Mouse (Mus musculus) cerebellum, adult 2 months (tissue): ENCODE data around the gene Slc5a11.

Source experiments
- CTCF ChIP-seq: fragments of 200-500 bp; IDR thresholded peaks from 2 replicates; pipeline ENCODE4 v1.5.1; 2011; ENCODE audit warnings: low read depth, mild to moderate bottlenecking, control low read depth, low read length, moderate library complexity, borderline replicate concordance; ENCODE audit not compliant: insufficient read depth
- POLR2A ChIP-seq: fragments of 200-500 bp; IDR thresholded peaks from 2 replicates; pipeline ENCODE4 v1.6.1; 2011; ENCODE audit warnings: low read length, control low read depth, borderline replicate concordance; ENCODE audit not compliant: insufficient read depth

GRCm38 (mm10) chr7:123276568-123276967 lies 62.0 kb downstream of the Slc5a11 start:
- no peak for TF ChIP-seq CTCF
- no peak for TF ChIP-seq POLR2A
